Mouse (Mus musculus): ENCODE measurements at regions not wholly inside any gene's neighbourhood (a gene's known extent, or its start where the extent isn't known, plus 50 kb on each side); places are given as distances from the start of the nearest gene placed in this dataset.

DNA sequence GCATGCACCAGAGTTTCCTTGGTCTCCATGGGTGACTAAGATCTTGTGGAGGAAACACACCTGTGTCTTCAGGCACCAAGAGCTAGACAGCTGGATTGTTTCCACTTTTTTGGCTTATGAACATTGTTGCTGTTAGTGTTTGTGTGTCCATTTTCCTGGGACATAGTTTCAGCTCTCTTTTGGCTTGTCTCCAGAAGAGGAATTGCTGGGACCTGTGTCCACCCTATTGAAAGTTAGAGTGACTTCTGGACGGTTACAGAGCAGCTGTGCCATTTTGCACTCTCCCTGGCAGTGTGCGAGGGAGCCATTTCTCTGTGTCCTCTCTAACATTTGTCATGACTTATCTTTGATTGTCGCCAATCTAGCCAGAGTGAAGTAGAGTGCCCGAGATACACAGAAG, 51.5 kb upstream of the Irx3 start:
- DNase-seq: no peak

More for the DNA sequence above, 51.5 kb upstream of the Irx3 start:
- intact Hi-C loops (cut with DNase I): loop anchor here (2.0 to 5.0 kb wide), 2 partner anchors 36 to 47 kb away; no protein-coding TSS in a partner anchor
- H3K4me1 ChIP-seq (ENCODE audit: control insufficient read depth, insufficient read depth, low read length): peaks cover 2% of the 10 kb centered on the region
- no peak overlapping the region for H3K9ac ChIP-seq (ENCODE audit: low read depth, low read length)
- H3K79me2 ChIP-seq (replicated peaks; ENCODE audit: control insufficient read depth, insufficient read depth, low read length): no peaks in the 10 kb centered on the region
- no peaks in the 10 kb centered on the region for H3K27me3 ChIP-seq (ENCODE audit: control insufficient read depth, insufficient read depth, low read length)
- H3K4me3 ChIP-seq: no peak overlapping the region
- 49% methylated on average over 4 of the region's 4 CpGs for WGBS
- TF ChIP-seq EP300 (IDR thresholded peaks at IDR 0.05; ENCODE audit: insufficient read depth, low read depth, low read length): no peak
- TF ChIP-seq CTCF (IDR thresholded peaks at IDR 0.05): no peak
- TF ChIP-seq POLR2A (IDR thresholded peaks at IDR 0.05; ENCODE audit: insufficient read depth, low read depth, low read length): no peak
- no peaks in the 10 kb centered on the region for H3K36me3 ChIP-seq (ENCODE audit: control insufficient read depth, insufficient read depth, low read length)
- no peak overlapping the region for H3K27ac ChIP-seq
